Mouse (Mus musculus) small intestine, adult 2 months (tissue): ENCODE results near the gene Ccndbp1. TPM values are rescaled to one million over a fixed set of nuclear protein-coding genes. Genes with fewer than 3 reads are reported as not detected.
"Not testable (repeated sequence)": the region's sequence is repeated elsewhere in the genome, so short reads cannot be mapped to it uniquely, and the experiment has no call there.

Experiments
- H3K27ac ChIP-seq: fragments of 200-500 bp; 2 replicates; pipeline ENCODE4 v1.5.1; 2012; ENCODE audit warnings: low read depth, low read length, control low read depth, inconsistent platforms; ENCODE audit not compliant: insufficient read depth
- H3K27me3 ChIP-seq: fragments of 200-500 bp; 2 replicates; pipeline ENCODE4 v1.6.1; 2012; ENCODE audit warnings: mild to moderate bottlenecking, moderate library complexity, low read length, inconsistent platforms; ENCODE audit not compliant: control insufficient read depth, insufficient read depth
- H3K36me3 ChIP-seq: fragments of 200-500 bp; 2 replicates; pipeline ENCODE4 v1.6.1; 2012; ENCODE audit warnings: mild to moderate bottlenecking, low read length, control low read depth, inconsistent platforms; ENCODE audit not compliant: control insufficient read depth, insufficient read depth
- H3K4me1 ChIP-seq: fragments of 200-500 bp; 2 replicates; pipeline ENCODE4 v1.6.1; 2012; ENCODE audit warnings: low read length, inconsistent platforms, mixed read lengths; ENCODE audit not compliant: control insufficient read depth, insufficient read depth, insufficient read length
- H3K4me3 ChIP-seq: fragments of 200-500 bp; 2 replicates; pipeline ENCODE4 v1.5.1; 2012; ENCODE audit warnings: low read depth, mild to moderate bottlenecking, control low read depth, inconsistent platforms, low read length, moderate library complexity
- CTCF ChIP-seq: fragments of 200-500 bp; IDR thresholded peaks from 2 replicates; pipeline ENCODE4 v1.5.1; 2012; ENCODE audit warnings: low read depth, mild to moderate bottlenecking, control low read depth, inconsistent platforms, low read length, moderate library complexity, mixed read lengths; ENCODE audit not compliant: insufficient replicate concordance, insufficient read length; ENCODE audit errors: extremely low read depth
- POLR2A ChIP-seq: fragments of 200-500 bp; IDR thresholded peaks from 2 replicates; pipeline ENCODE4 v1.6.1; 2012; ENCODE audit warnings: low read depth, mild to moderate bottlenecking, control low read depth, inconsistent platforms, low read length, moderate library complexity
- WGBS: fragments of 180-500 bp; shearing (Covaris S2); methylation state at CpG from one replicate; pipeline ENCODE4 v1.1.7; 2018; 5-methylcytosine and 5-hydroxymethylcytosine counted together
- polyA plus RNA-seq: library from polyadenylated mRNA; depleted of rRNA; stranded (reverse); fragments of >200 nt; gene quantifications from 2 replicates; pipeline ENCODE4 v1.2.3, GENCODE M21; 2012

Gene Ccndbp1
- polyA plus RNA-seq, 1 experiment: 9.8 TPM

DNA sequence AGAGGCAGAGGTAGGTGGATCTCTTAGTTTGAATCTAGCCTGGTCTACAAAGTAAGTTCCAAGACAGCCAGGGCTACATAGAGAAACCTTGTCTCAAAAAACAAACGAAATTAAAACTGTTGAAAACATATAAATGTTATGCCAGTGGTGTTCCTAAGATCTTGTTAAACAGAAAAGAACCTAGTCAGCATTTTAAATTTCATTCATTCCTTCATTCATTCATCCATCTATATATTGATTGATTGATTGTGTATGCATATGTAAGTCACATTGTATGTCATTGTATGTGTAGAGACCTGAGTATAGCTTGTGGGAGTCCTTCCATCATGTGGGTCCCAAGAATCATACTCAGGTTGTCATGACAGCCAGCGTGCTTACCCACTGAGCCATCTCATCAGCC lies 7.3 kb downstream of the Ccndbp1 start:
- Histone ChIP-seq H3K4me3 (no peak overlapping the region), H3K36me3 (peaks cover 41% of the 10 kb centered on the region), H3K27me3 (no peaks in the 10 kb centered on the region), H3K27ac (no peak overlapping the region), H3K4me1 (no peaks in the 10 kb centered on the region)
- WGBS: 75% methylated on average over 2 of the region's 2 CpGs
- TF ChIP-seq CTCF (no peak), POLR2A (no peak)

DNA sequence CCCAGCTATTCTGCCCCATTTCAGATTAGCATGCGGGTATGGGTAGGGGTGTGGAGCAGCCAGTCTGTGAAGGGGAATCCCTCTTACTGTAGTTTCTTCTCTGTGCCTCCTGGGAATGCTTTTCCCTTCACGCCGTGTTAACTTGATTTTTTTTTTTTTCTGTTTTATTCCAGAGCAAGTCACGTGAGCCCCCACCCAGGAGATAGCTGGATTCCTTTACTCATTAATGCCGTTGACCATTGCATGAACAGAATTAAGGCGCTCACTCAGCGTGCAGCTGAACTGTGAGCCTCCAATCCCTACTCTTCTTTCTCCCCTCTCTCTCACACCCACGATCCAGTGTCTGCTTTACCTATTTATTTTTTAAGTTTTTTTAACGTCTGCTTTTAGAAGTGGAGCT lies 8.0 kb downstream of the Ccndbp1 start:
- Histone ChIP-seq H3K27ac (no peak overlapping the region), H3K4me3 (no peak overlapping the region), H3K36me3 (peaks cover 40% of the 10 kb centered on the region), H3K27me3 (no peaks in the 10 kb centered on the region), H3K4me1 (no peaks in the 10 kb centered on the region)
- 89% methylated on average over 9 of the region's 9 CpGs for WGBS
- TF ChIP-seq CTCF (no peak), POLR2A (no peak)

DNA sequence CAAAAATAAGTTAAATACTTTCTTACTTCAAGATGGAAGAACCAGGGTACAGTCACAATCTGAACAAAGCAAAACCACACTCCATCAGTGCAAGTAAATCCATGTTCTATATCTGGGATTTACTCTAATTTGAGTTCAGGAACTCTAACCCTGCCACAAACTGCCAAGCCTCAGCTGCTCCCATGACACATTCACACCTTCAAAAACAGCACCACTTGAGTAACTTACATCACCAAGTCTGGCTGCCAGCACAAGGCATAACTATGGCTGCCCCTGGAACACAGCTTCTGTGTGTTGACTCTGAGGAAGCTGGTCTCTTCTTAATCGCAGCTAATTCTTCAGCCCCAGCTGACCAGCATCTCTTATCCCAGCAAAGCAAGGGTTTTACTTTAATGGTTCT lies 8.9 kb downstream of the Ccndbp1 start:
- 95% methylated on average over 1 of the region's 1 CpGs for WGBS
- no peak overlapping the region for H3K27ac ChIP-seq
- no peak overlapping the region for H3K4me3 ChIP-seq
- H3K27me3 ChIP-seq: no peaks in the 10 kb centered on the region
- H3K4me1 ChIP-seq: no peaks in the 10 kb centered on the region
- peaks cover 38% of the 10 kb centered on the region for H3K36me3 ChIP-seq
- TF ChIP-seq POLR2A (no peak), CTCF (no peak)

DNA sequence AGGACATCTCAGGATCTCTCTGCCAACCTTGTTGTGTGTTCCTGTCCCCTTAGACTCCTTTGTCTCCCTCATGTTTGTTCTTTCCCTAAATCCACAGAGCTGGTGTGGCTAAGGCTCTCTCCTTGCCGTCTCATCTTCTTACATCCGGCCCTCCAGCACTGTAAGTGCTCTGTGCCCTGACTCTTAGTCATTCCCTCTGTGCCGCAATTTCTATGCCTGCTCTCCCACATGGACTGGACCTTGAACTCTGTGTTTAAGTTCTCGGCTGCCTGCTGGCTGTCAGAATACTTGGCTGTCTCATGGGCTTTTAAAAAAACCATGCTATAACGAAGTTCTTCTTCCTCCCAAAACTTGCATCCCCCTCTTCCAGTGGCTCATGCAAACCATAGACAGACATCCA lies 14.7 kb downstream of the Ccndbp1 start:
- Histone ChIP-seq H3K27me3 (no peaks in the 10 kb centered on the region), H3K27ac (no peak overlapping the region), H3K4me3 (no peak overlapping the region), H3K4me1 (peaks cover 2% of the 10 kb centered on the region; the same call in 1 of the 2 replicates), H3K36me3 (peaks cover under 1% of the 10 kb centered on the region)
- WGBS: 22% methylated on average over 5 of the region's 5 CpGs
- no peak for TF ChIP-seq CTCF
- no peak for TF ChIP-seq POLR2A

DNA sequence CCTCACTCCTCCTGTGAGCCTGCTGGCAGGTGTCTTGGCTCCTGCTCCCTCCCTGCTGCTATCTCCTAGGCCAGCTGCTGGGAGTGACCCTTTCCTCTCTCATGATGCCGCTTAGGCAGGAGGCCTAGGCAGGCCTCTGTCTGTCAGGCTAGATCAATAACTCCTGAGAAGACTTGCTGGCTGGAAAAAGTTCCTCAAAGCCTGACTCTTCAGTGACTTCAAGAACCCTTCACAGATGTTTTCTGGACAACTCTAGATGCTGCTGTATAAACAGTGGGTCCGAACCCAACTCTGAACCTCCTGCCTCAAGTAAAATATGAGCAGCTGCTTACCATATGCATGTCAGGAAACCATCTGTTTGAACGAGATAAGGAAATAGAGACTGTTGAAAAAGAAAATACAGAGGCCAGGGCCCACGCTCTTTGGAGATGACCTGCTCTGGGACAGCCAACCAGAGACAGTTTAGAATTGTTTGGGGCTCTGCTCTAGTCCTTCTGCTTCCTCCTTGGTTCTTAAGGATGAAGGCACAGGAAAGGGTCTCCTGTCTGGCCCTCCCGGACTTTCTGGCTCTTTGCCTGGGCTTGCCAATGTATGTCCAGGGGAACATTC lies 28.6 kb downstream of the Ccndbp1 start, which contains the start of gene Epb42:
Gene Epb42, minus strand, starts transcription at position 340 of the 609 bp plus-strand sequence.
- Histone ChIP-seq H3K4me3 (no peak within 1 kb of the TSS), H3K36me3 (no peaks in the 10 kb centered on the region), H3K4me1 (no peaks in the 10 kb centered on the region), H3K27ac (no peak within 1 kb of the TSS), H3K27me3 (no peaks in the 10 kb centered on the region)
- TF ChIP-seq CTCF: no peak
- TF ChIP-seq POLR2A: no peak
- 31% methylated on average over 5 of the region's 5 CpGs for WGBS

DNA sequence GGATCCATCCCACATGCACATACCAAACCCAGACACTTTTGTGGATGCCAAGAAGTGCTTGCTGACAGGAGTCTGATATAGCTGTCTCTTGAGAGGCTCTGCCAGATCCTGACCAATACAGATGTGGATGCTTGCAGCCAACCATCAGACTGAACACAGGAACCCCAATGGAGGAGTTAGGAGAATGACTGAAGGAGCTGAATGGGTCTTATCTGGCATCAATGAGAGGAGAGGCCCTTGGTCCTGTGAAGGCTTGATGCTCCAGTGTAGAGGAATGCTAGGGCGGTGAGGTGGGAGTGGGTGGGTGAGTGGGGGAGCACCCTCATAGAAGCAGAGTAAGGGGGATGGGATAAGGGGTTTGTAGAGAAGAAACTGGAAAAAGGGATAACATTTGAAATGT lies 30.6 kb downstream of the Ccndbp1 start:
- H3K36me3 ChIP-seq, H3K4me3 ChIP-seq, H3K27me3 ChIP-seq, H3K27ac ChIP-seq, H3K4me1 ChIP-seq: not testable (repeated sequence)
- 100% methylated on average over 1 of the region's 1 CpGs for WGBS

DNA sequence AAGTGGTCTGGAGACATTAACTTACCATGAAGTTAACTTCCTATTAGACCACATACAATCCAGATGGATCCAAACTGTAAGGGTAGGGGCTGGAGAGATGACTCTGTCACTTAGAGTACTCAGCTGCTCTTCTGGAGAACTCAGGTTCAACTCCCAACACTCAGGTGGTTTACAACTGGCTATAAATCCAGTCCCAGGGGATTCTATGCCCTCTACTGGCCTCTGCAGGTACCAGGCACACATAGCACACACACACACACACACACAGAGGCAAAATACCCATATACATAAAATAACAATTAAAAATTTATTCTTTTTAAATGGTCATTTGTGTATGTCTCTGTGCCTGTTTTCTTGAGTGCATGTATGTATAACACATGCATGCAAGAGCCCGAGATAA lies 31.2 kb downstream of the Ccndbp1 start:
- H3K4me3 ChIP-seq: no peak overlapping the region
- H3K36me3 ChIP-seq: no peaks in the 10 kb centered on the region
- WGBS: 96% methylated on average over 1 of the region's 1 CpGs
- TF ChIP-seq CTCF: no peak
- no peak for TF ChIP-seq POLR2A
- H3K4me1 ChIP-seq: no peaks in the 10 kb centered on the region
- no peak overlapping the region for H3K27ac ChIP-seq
- H3K27me3 ChIP-seq: no peaks in the 10 kb centered on the region
